Mouse (Mus musculus) right cerebral cortex, postnatal 10 days (tissue): ENCODE measurements at regions not wholly inside any gene's neighbourhood (a gene's known extent, or its start where the extent isn't known, plus 50 kb on each side); places are given as distances from the start of the nearest gene placed in this dataset.
A peak's percentile ranks its signal among the peaks of the same experiment; 100 is the strongest.
"Not testable (repeated sequence)": the region's sequence is repeated elsewhere in the genome, so short reads cannot be mapped to it uniquely, and the experiment has no call there.

Source experiments
- DNase-seq, 2 experiments: peaks; one replicate each; pipeline ENCODE4 v3.0.0; 2021; ENCODE audit warnings: low spot score in 2 of 2

DNA sequence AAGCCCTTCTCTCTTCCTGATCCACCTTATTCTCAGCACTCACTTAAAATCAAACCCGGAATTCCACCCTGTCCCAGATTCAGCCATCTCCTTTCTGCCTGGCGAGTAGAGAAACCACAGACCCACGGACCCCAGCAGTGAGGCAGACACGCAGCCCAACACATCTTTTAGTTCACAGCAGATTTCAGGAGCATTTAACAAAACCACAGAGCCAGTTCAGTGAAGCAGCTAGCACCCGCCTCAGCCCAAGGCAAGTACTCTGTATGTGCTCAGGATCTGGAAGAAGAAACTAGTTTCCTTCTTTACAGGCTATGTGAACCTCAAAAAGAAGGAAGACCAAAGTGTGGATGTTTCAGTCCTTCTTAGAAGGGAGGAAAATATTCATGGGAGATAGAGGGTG is 560.6 kb downstream of the Nyap2 start:
- DNase-seq: no peak

GRCm38 (mm10) chr1:81652990-81653717 is 576.4 kb downstream of the Nyap2 start:
- DNase-seq: no peak

DNA sequence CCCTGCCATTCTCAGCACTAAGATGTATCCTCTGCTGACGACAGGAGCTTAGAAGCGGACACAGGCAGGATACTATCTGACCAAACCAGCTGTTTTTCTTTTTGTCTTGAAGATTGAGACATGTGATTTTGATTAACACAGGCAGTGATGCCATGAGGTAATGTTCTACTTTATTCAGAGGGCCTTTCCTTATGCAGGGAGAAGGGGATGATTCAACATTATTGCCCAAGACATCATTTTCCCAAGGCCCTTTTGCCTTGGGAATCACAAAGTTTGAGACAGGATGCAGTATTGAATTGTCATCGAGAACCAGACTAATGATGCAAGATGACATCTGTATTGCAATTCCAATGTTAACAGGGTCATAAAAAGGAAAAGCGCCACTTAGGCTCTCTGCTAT is 571.7 kb upstream of the Gm9747 start:
- DNase-seq: no peak

GRCm38 (mm10) chr1:81671142-81671541 is 561.8 kb upstream of the Gm9747 start:
- no peak for DNase-seq

- no peak for DNase-seq
Measured at GRCm38 (mm10) chr1:81671725-81672124, 561.2 kb upstream of the Gm9747 start.

DNA sequence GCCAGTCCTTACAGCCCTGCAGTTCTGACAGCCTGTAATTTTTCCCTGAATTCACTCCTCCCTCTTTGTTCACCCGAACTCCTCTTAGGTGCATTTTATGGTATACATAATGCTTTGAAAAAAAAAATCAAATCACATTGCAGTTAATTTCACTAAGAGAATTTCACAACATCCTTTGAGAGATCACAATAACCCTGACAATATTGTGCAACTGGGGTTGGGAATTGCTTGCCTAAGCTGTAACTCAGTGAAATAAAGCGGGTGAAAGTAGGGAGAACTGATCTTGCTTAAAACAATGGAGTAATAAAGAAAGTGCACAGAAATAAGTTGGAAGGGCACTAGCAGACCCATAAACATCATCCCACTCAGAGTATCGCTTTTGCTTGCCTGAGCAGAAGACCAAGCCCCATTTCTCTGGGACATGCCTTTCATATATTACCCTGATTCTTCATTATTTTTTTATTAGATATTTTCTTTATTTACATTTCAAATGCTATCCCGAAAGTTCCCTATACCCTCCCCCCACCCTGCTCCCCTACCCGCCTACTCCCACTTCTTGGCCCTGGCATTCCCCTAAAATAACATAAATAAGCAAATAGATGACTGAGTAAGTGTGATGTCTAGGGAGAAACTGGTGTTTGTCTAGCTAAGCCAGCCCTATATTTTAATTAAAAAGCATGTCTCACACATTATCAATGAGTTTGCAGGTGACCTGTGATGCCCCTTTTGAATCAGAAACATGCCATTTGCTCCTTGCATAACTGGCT is 557.2 kb upstream of the Gm9747 start:
- no peak for DNase-seq

DNA sequence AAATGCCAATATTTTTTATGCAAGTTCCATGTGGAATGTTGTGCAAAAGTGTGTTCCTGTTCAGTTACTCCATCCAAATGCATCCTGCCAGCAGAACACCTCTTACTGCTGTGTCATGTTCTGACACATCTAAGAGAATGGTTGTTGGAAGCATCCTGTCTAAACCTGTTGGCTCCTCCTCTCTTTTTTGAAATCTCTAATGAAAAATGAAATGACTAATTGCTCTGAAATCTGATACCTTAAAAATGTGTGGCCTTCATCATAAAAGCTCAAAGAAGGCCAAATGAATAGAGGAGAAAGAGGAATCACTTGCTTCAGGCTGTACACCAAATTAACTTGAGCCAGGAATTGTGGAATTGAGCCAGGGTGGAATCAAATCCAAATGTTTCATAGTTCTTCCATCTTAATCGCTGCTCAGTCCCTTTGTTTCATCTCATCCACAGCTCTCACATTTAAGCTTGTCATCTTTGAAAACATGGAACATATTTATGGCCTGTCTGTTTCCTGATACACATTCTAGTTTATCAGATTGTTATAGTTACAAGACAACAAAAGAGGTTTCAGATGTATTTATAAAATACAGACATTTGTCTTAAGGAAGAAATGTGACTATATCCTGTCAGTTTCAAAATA is 555.0 kb upstream of the Gm9747 start:
- no peak for DNase-seq

- DNase-seq: no peak
Measured at GRCm38 (mm10) chr1:81696129-81696528, 536.8 kb upstream of the Gm9747 start.

- DNase-seq: no peak
Measured at GRCm38 (mm10) chr1:81709169-81709568, 523.7 kb upstream of the Gm9747 start.

- no peak for DNase-seq
Measured at GRCm38 (mm10) chr1:81717091-81717490, 515.8 kb upstream of the Gm9747 start.

DNA sequence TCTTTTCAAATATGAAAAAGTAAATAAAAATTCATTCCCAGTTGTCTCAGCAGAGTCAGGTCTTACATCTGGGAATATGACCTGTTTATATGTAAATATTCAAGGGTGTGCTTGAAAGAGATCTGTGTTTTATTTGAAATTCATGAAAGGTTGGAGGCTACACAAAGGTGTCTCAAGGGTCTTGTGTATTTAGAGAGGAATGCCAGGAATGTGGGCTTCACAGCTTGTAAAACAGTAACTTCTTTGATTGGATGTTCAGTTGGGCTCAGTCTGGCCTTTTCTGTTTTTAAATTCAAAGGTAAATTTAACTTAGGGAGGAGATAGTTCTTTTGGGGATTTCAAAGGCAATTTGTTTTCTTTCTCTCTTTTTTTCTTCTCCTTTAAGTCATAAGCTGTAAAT is 514.7 kb upstream of the Gm9747 start:
- DNase-seq: no peak

- DNase-seq: no peak
Measured at GRCm38 (mm10) chr1:81724859-81725258, 508.1 kb upstream of the Gm9747 start.

DNA sequence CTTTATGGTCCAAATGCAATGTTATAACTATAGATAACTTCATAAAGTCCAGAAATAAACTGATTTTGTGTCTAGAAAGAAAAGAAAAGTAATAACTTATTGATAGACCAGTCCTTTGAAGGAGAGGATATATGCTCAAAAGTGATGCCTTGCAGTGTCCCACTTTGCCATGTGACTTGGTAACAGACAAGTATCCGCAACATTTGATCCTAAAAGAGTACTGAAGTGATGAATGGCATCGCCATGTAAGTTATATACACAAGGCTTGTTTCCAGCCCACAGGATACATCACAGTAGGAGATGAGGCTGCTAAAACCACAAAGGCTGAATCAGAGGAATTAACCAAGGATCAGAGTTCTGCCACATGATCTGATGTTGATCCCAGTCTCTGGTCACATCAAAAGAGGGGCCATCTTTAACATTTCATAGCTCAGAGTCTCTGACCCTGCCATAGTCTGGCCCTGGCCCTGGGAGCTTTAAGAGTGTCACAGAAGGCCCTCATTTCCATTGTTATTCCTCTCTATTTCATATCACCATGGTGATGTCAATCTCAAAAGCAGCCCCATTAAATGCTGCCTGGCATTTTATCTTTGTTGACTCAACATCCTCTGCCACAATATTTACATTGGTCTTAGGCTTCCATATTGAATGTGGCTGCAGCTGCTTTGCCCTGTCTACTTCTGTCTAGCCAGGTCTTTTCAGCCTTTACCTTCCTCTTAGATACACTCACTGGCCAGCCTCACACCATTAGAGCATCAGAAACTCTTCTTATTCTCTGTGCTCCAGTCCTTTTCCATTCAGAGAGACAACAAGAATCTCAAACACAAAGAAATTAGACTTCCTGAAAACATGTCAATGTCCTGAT is 506.4 kb upstream of the Gm9747 start:
- DNase-seq: no peak

GRCm38 (mm10) chr1:81737111-81737833 is 495.6 kb upstream of the Gm9747 start:
- DNase-seq: no peak

- DNase-seq: no peak
Measured at GRCm38 (mm10) chr1:81738384-81738783, 494.5 kb upstream of the Gm9747 start.

- no peak for DNase-seq
Measured at GRCm38 (mm10) chr1:81739392-81739791, 493.5 kb upstream of the Gm9747 start.

DNA sequence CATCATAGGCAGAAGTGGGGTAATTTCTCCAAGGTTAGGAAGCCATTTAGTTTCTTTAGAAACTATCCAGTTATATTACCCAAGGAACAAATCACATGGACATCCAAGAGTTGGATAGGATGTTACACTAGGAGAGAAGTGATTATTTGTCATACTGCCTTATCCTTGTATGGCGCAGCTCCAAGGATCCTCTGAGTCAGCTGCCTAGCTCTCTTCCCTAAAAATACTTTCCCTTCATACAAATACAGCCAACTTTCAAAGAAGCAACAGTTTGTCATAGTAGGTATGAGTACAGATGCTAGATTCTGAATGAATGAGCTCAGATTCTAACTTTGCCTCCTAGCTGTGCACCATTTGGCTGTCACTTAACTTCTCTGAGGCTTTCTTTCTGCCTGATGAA is 492.9 kb upstream of the Gm9747 start:
- DNase-seq: no peak

- not testable (repeated sequence) for DNase-seq
Measured at GRCm38 (mm10) chr1:81741882-81742281, 491.0 kb upstream of the Gm9747 start.

GRCm38 (mm10) chr1:81744524-81744923 is 488.4 kb upstream of the Gm9747 start:
- DNase-seq: peak; percentile 49 to 50

GRCm38 (mm10) chr1:81745024-81745960 is 487.6 kb upstream of the Gm9747 start:
- DNase-seq: no peak
